Mouse (Mus musculus) right cerebral cortex, postnatal 36 days (tissue): ENCODE data around the gene Slc6a20a.

Experiments used
- DNase-seq, 2 experiments: peaks; one replicate each; pipeline ENCODE4 v3.0.0; 2022; ENCODE audit warnings: low spot score in 2 of 2, mixed read lengths in 1 of 2

The Slc6a20a gene

GRCm38 (mm10) chr9:123638231-123638630, 40.5 kb downstream of the Slc6a20a start:
- DNase-seq = no peak

GRCm38 (mm10) chr9:123636771-123637170, 41.9 kb downstream of the Slc6a20a start:
- DNase-seq = no peak

GRCm38 (mm10) chr9:123632993-123633392, 45.7 kb downstream of the Slc6a20a start:
- no peak for DNase-seq

GRCm38 (mm10) chr9:123632281-123632680, 46.4 kb downstream of the Slc6a20a start, which contains the start of gene Slc6a20b:
Gene Slc6a20b, minus strand, starts transcription at chr9:123632565.
- DNase-seq = no peak

- no peak for DNase-seq
Observed at GRCm38 (mm10) chr9:123631666-123632065, 47.0 kb downstream of the Slc6a20a start.

- no peak for DNase-seq
Observed at GRCm38 (mm10) chr9:123625821-123626220, 52.9 kb downstream of the Slc6a20a start.

GRCm38 (mm10) chr9:123624741-123625140, 53.9 kb downstream of the Slc6a20a start:
- DNase-seq = no peak

- no peak for DNase-seq
Observed at GRCm38 (mm10) chr9:123620311-123621098, 58.2 kb downstream of the Slc6a20a start.

- no peak for DNase-seq
Observed at GRCm38 (mm10) chr9:123601529-123601928, 77.2 kb downstream of the Slc6a20a start.

GRCm38 (mm10) chr9:123597376-123597775, 81.3 kb downstream of the Slc6a20a start:
- no peak for DNase-seq

GRCm38 (mm10) chr9:123596910-123597309, 81.8 kb downstream of the Slc6a20a start:
- no peak for DNase-seq

- no peak for DNase-seq
Observed at GRCm38 (mm10) chr9:123595194-123595593, 83.5 kb downstream of the Slc6a20a start.

- no peak for DNase-seq
Observed at GRCm38 (mm10) chr9:123589240-123589910, 89.3 kb downstream of the Slc6a20a start.
